Mouse (Mus musculus) heart, adult 2 months (tissue): ENCODE data around the gene Tepsin. TPM values are rescaled to one million over a fixed set of nuclear protein-coding genes. Genes with fewer than 3 reads are reported as not detected.

Experiments
- DNase-seq, 2 experiments: peaks; one replicate each; pipeline ENCODE4 v3.0.0; 2021
- H3K27ac ChIP-seq: fragments of 200-600 bp; 2 replicates; pipeline ENCODE4 v1.8.1; 2022
- H3K27me3 ChIP-seq: fragments of 200-500 bp; 2 replicates; pipeline ENCODE4 v1.6.1; 2012; ENCODE audit warnings: mild to moderate bottlenecking, low read length, inconsistent platforms, mixed read lengths; ENCODE audit not compliant: control insufficient read depth, insufficient read depth
- H3K36me3 ChIP-seq: fragments of 200-500 bp; 2 replicates; pipeline ENCODE4 v1.6.1; 2012; ENCODE audit warnings: low read length, inconsistent platforms; ENCODE audit not compliant: control insufficient read depth, insufficient read depth
- H3K4me1 ChIP-seq: fragments of 200-500 bp; 2 replicates; pipeline ENCODE4 v1.6.1; 2011; ENCODE audit warnings: low read length; ENCODE audit not compliant: control insufficient read depth, insufficient read depth
- H3K4me3 ChIP-seq: fragments of 200-600 bp; 2 replicates; pipeline ENCODE4 v1.8.1; 2022
- H3K79me2 ChIP-seq: fragments of 200-500 bp; replicated peaks from 2 replicates; pipeline ENCODE4 v1.6.1; 2012; ENCODE audit warnings: mild to moderate bottlenecking, inconsistent platforms, low read length, moderate library complexity, mixed read lengths; ENCODE audit not compliant: control insufficient read depth, insufficient read depth
- H3K9ac ChIP-seq: fragments of 200-500 bp; 2 replicates; pipeline ENCODE4 v1.6.1; 2012; ENCODE audit warnings: low read depth, mild to moderate bottlenecking, control low read depth, inconsistent platforms, low read length, mixed read lengths
- CTCF ChIP-seq: fragments of 200-600 bp; IDR thresholded peaks from 2 replicates; pipeline ENCODE4 v1.8.1; 2022; ENCODE audit warnings: antibody characterized with exemption, mild to moderate bottlenecking, moderate library complexity
- EP300 ChIP-seq: fragments of 200-500 bp; IDR thresholded peaks from 2 replicates; pipeline ENCODE4 v1.6.1; 2011; ENCODE audit warnings: low read depth, low read length, control low read depth; ENCODE audit not compliant: insufficient read depth
- POLR2A ChIP-seq: fragments of 200-500 bp; IDR thresholded peaks from 2 replicates; pipeline ENCODE4 v1.6.1; 2011; ENCODE audit warnings: mild to moderate bottlenecking, low read depth, low read length, control low read depth; ENCODE audit not compliant: insufficient read depth
- WGBS: fragments of 180-500 bp; shearing (Covaris S2); methylation state at CpG from one replicate; pipeline ENCODE4 v1.1.7; 2018; 5-methylcytosine and 5-hydroxymethylcytosine counted together
- intact Hi-C: fragments of 180-260 bp; cut with DNase I; formaldehyde crosslinking; loops from one replicate; pipeline ENCODE4 v1.15.1; 2025
- polyA plus RNA-seq: library from polyadenylated mRNA; depleted of rRNA; stranded (reverse); fragments of >200 nt; gene quantifications from 2 replicates; pipeline ENCODE4 v1.2.3, GENCODE M21; 2012
- total RNA-seq, 2 experiments: library from RNA; stranded (reverse); gene quantifications; 2 replicates each; pipeline ENCODE4 v1.2.3; 2021

Tepsin gene
- total and polyA plus RNA-seq, 3 experiments, result 6.1 to 19.1 (median 6.3) TPM

- Histone ChIP-seq H3K27ac (no peak overlapping the region), H3K36me3 (no peaks in the 10 kb centered on the region), H3K27me3 (no peaks in the 10 kb centered on the region), H3K4me1 (no peaks in the 10 kb centered on the region), H3K9ac (no peak overlapping the region), H3K79me2 (no peaks in the 10 kb centered on the region), H3K4me3 (no peak overlapping the region)
- no peak for TF ChIP-seq POLR2A
- no peak for TF ChIP-seq EP300
- no peak for TF ChIP-seq CTCF
- DNase-seq, result no peak
- intact Hi-C loops, result no loop called here
- WGBS, result 93% methylated on average over 27 of the region's 27 CpGs
Measured at GRCm38 (mm10) chr11:120070286-120070930, 28.1 kb downstream of the Tepsin start.

DNA sequence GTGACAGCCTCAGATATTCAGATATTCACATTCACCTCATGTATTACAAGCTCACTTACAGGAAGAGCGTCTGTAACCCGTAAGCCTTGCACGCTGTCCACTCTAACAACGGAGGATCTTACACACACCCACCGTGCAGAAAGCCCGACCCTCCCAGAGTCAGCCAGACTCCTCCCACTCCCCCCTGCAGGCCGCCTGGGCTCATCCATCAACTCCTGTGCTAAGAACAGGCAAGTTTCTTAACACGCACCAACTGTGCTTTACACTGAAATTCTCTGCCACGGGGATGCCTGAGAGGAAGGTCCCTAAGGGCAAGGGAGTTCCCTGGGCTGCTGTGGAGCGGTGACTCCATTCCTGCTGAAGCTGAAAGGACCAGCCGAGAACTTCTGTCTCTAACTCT lies 29.3 kb downstream of the Tepsin start:
- DNase-seq, result no peak
- H3K36me3 ChIP-seq, result no peaks in the 10 kb centered on the region
- H3K9ac ChIP-seq, result no peak overlapping the region
- no peaks in the 10 kb centered on the region for H3K79me2 ChIP-seq
- intact Hi-C loops, result no loop called here
- H3K27ac ChIP-seq, result no peak overlapping the region
- 70% methylated on average over 11 of the region's 11 CpGs for WGBS
- no peaks in the 10 kb centered on the region for H3K27me3 ChIP-seq
- H3K4me1 ChIP-seq, result no peaks in the 10 kb centered on the region
- TF ChIP-seq POLR2A, result no peak
- TF ChIP-seq CTCF, result no peak
- TF ChIP-seq EP300, result no peak
- no peak overlapping the region for H3K4me3 ChIP-seq

- Histone ChIP-seq H3K36me3 (no peaks in the 10 kb centered on the region), H3K9ac (no peak overlapping the region), H3K4me3 (no peak overlapping the region), H3K27ac (no peak overlapping the region), H3K27me3 (no peaks in the 10 kb centered on the region), H3K4me1 (no peaks in the 10 kb centered on the region), H3K79me2 (no peaks in the 10 kb centered on the region)
- 87% methylated on average over 17 of the region's 17 CpGs for WGBS
- TF ChIP-seq EP300 (no peak), CTCF (no peak)
- no peak for DNase-seq
- intact Hi-C loops, result no loop called here
Measured at GRCm38 (mm10) chr11:120067834-120068233, 30.7 kb downstream of the Tepsin start.

DNA sequence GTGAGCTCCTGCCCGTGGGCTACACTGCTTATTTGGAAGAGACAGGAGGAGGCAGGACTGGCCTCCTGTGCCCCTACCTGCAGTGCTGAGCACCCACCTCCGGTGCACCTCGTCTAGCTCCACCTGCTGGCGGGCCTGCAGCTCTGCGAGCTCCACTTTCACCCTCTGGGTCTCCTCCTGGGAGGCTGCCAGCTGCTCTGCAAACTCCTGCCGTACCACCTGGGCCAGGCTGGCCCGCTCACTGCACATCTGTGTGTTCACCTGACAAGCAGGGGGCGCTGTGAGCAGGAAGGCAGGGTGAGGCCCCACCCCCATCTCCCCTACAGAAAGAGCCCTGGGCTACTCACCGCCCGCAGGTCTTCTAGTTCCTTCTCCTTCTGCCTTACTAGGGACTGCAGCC lies 33.2 kb downstream of the Tepsin start:
- Histone ChIP-seq H3K9ac (no peak overlapping the region), H3K36me3 (no peaks in the 10 kb centered on the region), H3K27me3 (no peaks in the 10 kb centered on the region), H3K79me2 (no peaks in the 10 kb centered on the region), H3K4me1 (no peaks in the 10 kb centered on the region), H3K27ac (no peak overlapping the region), H3K4me3 (no peak overlapping the region)
- 37% methylated on average over 10 of the region's 10 CpGs for WGBS
- peak; percentile 46 to 75 for DNase-seq
- 0 out of 2 replicates have a peak, but pooled peaks have one; percentile 25 for TF ChIP-seq EP300
- TF ChIP-seq POLR2A, result no peak
- TF ChIP-seq CTCF, result peak; percentile 97
- intact Hi-C loops, result loop anchor here (1.0 kb wide), 2 partner anchors 35 to 52 kb away; no protein-coding TSS in a partner anchor

GRCm38 (mm10) chr11:120064668-120065040 lies 33.9 kb downstream of the Tepsin start:
- 92% methylated on average over 11 of the region's 11 CpGs for WGBS
- Histone ChIP-seq H3K36me3 (no peaks in the 10 kb centered on the region), H3K9ac (no peak overlapping the region), H3K27ac (no peak overlapping the region), H3K4me3 (no peak overlapping the region), H3K79me2 (no peaks in the 10 kb centered on the region), H3K4me1 (no peaks in the 10 kb centered on the region), H3K27me3 (no peaks in the 10 kb centered on the region)
- TF ChIP-seq EP300 (no peak), POLR2A (no peak), CTCF (no peak)
- intact Hi-C loops, result loop anchor here (1.0 kb wide), 2 partner anchors 34 to 51 kb away; no protein-coding TSS in a partner anchor
- no peak for DNase-seq

GRCm38 (mm10) chr11:120064006-120064667 lies 34.4 kb downstream of the Tepsin start:
- Histone ChIP-seq H3K79me2 (no peaks in the 10 kb centered on the region), H3K36me3 (no peaks in the 10 kb centered on the region), H3K4me3 (no peak overlapping the region), H3K4me1 (no peaks in the 10 kb centered on the region), H3K27me3 (no peaks in the 10 kb centered on the region), H3K9ac (no peak overlapping the region), H3K27ac (no peak overlapping the region)
- no peak for DNase-seq
- intact Hi-C loops, result no loop called here
- 80% methylated on average over 13 of the region's 13 CpGs for WGBS
- TF ChIP-seq EP300 (no peak), POLR2A (no peak), CTCF (no peak)
